Comparison of ENCODE assay signal across 21 mouse cellular contexts in the genomic region with DNA sequence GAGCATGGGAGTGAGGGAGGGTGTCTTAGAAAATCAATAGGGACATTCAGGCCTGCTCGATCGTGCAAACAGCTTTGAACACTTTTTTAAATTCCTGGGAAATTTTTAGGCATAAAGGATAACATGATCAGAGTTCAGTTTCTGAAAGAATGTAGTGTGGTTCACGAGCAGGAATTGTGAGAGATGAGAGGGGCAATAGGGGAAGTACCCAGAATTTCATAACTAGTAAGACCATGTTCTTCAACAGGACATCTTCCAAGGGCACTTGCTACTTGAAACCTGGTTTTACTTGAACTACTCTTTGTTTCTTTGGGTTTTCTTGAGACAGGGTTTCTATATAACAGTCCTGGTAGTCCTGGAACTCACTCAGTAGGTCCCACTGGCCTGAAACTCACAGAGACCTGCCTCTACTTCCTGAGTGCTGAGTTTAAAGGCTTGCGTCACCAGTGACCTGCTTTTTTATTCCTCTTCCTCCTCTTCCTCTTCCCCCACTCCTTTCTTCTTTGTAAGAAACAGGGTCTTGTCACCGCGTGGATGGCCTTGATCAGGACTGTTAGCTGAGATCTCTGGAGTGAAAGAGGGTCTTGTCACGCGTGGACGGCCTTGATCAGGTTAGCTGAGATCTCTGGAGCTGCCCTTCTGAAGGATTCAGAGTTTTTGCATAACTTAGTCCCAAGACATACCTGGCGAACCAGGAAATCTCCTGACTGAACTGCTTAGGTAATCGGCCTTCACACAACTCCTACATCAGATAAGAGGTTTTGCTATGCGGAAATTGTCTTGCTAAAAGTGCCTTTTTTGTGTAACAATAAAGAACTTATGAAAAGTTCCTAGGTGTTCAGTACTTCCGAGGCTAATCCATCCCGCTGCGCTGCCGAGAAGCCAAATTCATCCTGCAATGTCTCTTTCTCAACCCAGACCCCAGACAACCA. TPM values are rescaled to one million over a fixed set of nuclear protein-coding genes. Genes with fewer than 3 reads are reported as not detected.
DNase-seq lines count a peak whose midpoint lies in the region; ATAC-seq lines count a peak whose summit lies in the region.
"Had no signal": no experiment of that assay in that cellular context is flagged by ENCODE, and none has a peak within 500 bp of the region (broad histone marks: within the 10 kb centered on the region; RNA-seq: fewer than 3 reads in every experiment).

No protein-coding gene starts in this region.

- intact Hi-C loops in heart, postnatal 14 days (cut with DNase I), result loop anchor here (1.0 to 2.0 kb wide), 3 partner anchors 164 to 288 kb away; partner anchors contain the start of gene Rnf215

- WGBS in intestine, embryonic 16.5 days, result 79% methylated on average over 16 of the region's 16 CpGs
- 76% methylated on average over 16 of the region's 16 CpGs for WGBS in intestine, embryonic 15.5 days
- 46% methylated on average over 16 of the region's 16 CpGs for WGBS in large intestine, adult 2 months
- WGBS in forebrain, embryonic 13.5 days, result 81% methylated on average over 16 of the region's 16 CpGs

- peak; percentile 48 for DNase-seq in ZHBTc4 (ENCODE audit: low read depth, low spot score)
- peak; percentile 7 for DNase-seq in large intestine, adult 2 months (ENCODE audit: low read depth, low spot score)
- DNase-seq in thymus, postnatal 14 days, result peak; percentile 37
- no peak for DNase-seq in left cerebral cortex, adult 9 months (ENCODE audit: low spot score in 2 of 2)
- DNase-seq in heart, postnatal 14 days, result no peak
- DNase-seq: adrenal gland, postnatal 14 days; gastrocnemius, postnatal 10 days; heart, postnatal 36 days; kidney, postnatal 10 days; right cerebral cortex, adult 18-20 months had no signal

- no peaks in the 10 kb centered on the region for H3K36me3 ChIP-seq in intestine, embryonic 16.5 days (ENCODE audit: control insufficient read depth, insufficient read depth, low read length)
- H3K36me3 ChIP-seq in intestine, embryonic 15.5 days, result no peaks in the 10 kb centered on the region
- H3K36me3 ChIP-seq in forebrain, embryonic 13.5 days (ENCODE audit: poor library complexity, severe bottlenecking), result no peaks in the 10 kb centered on the region
- H3K36me3 ChIP-seq: lung, embryonic 15.5 days; midbrain, embryonic 10.5 days had no signal

- H3K27ac ChIP-seq in intestine, embryonic 16.5 days (ENCODE audit: low read length), result peak overlapping the region; percentile 4; the same call in 1 of the 2 replicates
- no peak overlapping the region for H3K27ac ChIP-seq in intestine, embryonic 15.5 days
- H3K27ac ChIP-seq in forebrain, embryonic 13.5 days, result no peak overlapping the region
- H3K27ac ChIP-seq: lung, embryonic 15.5 days; midbrain, embryonic 10.5 days had no signal

- ATAC-seq in intestine, embryonic 16.5 days, result peak; percentile 66
- no peak for ATAC-seq in intestine, embryonic 15.5 days
- no peak for ATAC-seq in forebrain, embryonic 13.5 days

- no peaks in the 10 kb centered on the region for H3K9me3 ChIP-seq in intestine, embryonic 16.5 days (ENCODE audit: control insufficient read depth, low read length)
- no peaks in the 10 kb centered on the region for H3K9me3 ChIP-seq in intestine, embryonic 15.5 days
- H3K9me3 ChIP-seq in forebrain, embryonic 13.5 days (replicated peaks), result no peaks in the 10 kb centered on the region
- H3K9me3 ChIP-seq: G1E; lung, embryonic 15.5 days; midbrain, embryonic 10.5 days had no signal

- no peaks in the 10 kb centered on the region for H3K27me3 ChIP-seq in intestine, embryonic 16.5 days (replicated peaks; ENCODE audit: control insufficient read depth, insufficient read depth, low read length)
- H3K27me3 ChIP-seq in intestine, embryonic 15.5 days (replicated peaks), result no peaks in the 10 kb centered on the region
- H3K27me3 ChIP-seq in forebrain, embryonic 13.5 days, result no peaks in the 10 kb centered on the region

- H3K4me3 ChIP-seq in intestine, embryonic 16.5 days (ENCODE audit: low read length), result no peak overlapping the region
- H3K4me3 ChIP-seq in intestine, embryonic 15.5 days (replicated peaks), result no peak overlapping the region
- no peak overlapping the region for H3K4me3 ChIP-seq in forebrain, embryonic 13.5 days
- H3K4me3 ChIP-seq: lung, embryonic 15.5 days; midbrain, embryonic 10.5 days; myocyte had no signal

- no peak overlapping the region for H3K4me2 ChIP-seq in intestine, embryonic 16.5 days (ENCODE audit: low read depth, low read length)
- no peak overlapping the region for H3K4me2 ChIP-seq in intestine, embryonic 15.5 days (replicated peaks)
- no peak overlapping the region for H3K4me2 ChIP-seq in forebrain, embryonic 13.5 days
- H3K4me2 ChIP-seq: heart, embryonic 11.5 days; liver, embryonic 11.5 days; lung, embryonic 15.5 days had no signal

- H3K9ac ChIP-seq in intestine, embryonic 16.5 days (ENCODE audit: low read depth, low read length), result no peak overlapping the region
- H3K9ac ChIP-seq in intestine, embryonic 15.5 days, result no peak overlapping the region
- H3K9ac ChIP-seq in forebrain, embryonic 13.5 days, result no peak overlapping the region; the same call in 1 of the 2 replicates
- H3K9ac ChIP-seq: lung, embryonic 15.5 days had no signal

- H3K4me1 ChIP-seq in intestine, embryonic 16.5 days (ENCODE audit: control insufficient read depth, insufficient read depth, low read length), result no peaks in the 10 kb centered on the region
- no peaks in the 10 kb centered on the region for H3K4me1 ChIP-seq in intestine, embryonic 15.5 days (replicated peaks)
- H3K4me1 ChIP-seq in forebrain, embryonic 13.5 days, result no peaks in the 10 kb centered on the region
- H3K4me1 ChIP-seq: lung, embryonic 15.5 days had no signal

RNA-seq across cellular contexts. Expression of gene Hormad2, which starts 18.1 kb away (rescaled TPM):
- 0.22 and 0.35 TPM in 2 replicates for polyA plus RNA-seq in intestine, embryonic 16.5 days (2015; fragmentation: Nextera tagmentation; extraction: Ambion mirVana)
- polyA plus RNA-seq in intestine, embryonic 15.5 days (2015; fragmentation: Nextera tagmentation; extraction: Ambion mirVana), result 0.30 and 0.35 TPM in 2 replicates
- polyA plus RNA-seq in large intestine, adult 2 months (2012; rRNA removed), result 0.09 and 0.14 TPM in 2 replicates
- total RNA-seq in heart, postnatal 14 days (2021), result not detected
- polyA plus RNA-seq in forebrain, embryonic 13.5 days (2015; fragmentation: Nextera tagmentation; extraction: Ambion mirVana), result 0.10 TPM in 1 of 2 replicates, not detected in the other
- total RNA-seq: layer of hippocampus, postnatal 10 days; left cerebral cortex, postnatal 36 days had no signal

Comparison
In these comparisons a context has a peak if more than half of its experiments do, and no peak if none do; other contexts are left out.
1. DNase-seq: peak in ZHBTc4 (single experiment), large intestine, adult 2 months (single experiment) and thymus, postnatal 14 days (single experiment); none in left cerebral cortex, adult 9 months (0 of 2) and heart, postnatal 14 days (0 of 2).